Mouse (Mus musculus) lung, adult 18-20 months (tissue): ENCODE measurements around the gene Atp4b.
A peak's percentile ranks its signal among the peaks of the same experiment; 100 is the strongest.

Experiments used
- DNase-seq, 2 experiments: peaks; one replicate each; pipeline ENCODE4 v3.0.0; 2022; ENCODE audit warnings: mixed read lengths in 2 of 2

The Atp4b gene

DNA sequence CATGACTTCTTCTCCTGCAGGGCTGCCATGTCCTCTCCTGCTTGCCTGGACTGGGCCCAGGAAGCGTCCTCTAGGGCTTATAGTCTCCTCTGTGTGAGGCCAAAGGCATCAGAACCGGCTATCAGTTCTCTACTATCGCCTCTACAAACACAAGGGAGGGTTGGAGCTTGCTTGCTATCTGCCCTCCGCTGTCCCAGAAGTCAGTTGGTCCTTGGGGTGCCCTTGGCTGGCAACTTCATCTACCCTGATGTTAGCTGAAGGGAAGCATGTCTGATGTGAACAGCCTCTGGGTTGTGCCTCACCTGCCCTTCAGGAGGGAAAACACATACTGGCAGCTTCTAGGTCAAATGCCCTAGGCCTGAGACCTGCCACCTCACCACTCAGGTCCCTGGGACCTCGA lies at the start of gene Atp4b:
TSS of gene Atp4b (minus strand) at position 101 of the 400 bp plus-strand sequence.
- no peak for DNase-seq

DNA sequence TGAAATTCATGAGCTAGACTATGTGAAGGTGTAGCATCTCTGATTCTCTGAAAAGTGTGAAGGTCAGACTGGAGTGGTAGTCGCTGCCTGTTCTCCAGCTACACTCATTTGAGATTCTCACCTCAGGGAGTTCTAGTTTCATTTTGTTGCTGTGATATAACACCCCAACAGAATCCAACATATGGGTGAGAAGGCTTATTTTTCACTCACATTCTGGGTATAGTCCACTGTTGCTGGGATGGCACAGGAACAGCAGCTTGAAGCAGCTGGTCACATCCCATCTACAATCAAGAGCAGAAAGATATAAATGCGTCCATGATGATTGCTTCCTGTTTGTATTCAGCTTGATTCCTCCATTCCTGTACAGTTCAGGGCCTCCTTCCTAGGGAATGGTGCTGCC lies 45.5 kb upstream of the Atp4b start:
- DNase-seq = no peak

DNA sequence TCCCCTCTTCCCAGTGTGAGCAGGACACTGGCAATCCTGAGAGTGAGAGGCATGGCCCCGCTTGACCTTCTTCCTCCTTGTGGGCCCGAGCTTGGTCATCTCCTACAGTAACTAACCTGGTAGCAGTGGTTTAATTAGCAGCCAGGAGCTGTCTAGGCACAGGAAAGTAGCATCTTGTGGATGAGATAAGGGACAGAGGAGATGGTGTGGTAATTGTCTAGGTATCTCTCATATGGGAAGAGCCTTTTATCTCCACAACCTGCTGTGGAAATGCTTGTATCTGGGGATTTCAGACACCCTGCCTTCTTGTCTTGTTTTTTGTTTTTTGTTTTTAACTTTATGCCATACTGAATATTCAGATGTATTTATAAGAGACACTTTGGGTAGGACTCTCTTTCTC lies 40.9 kb upstream of the Atp4b start:
- DNase-seq = no peak

- DNase-seq = no peak
These were observed 39.4 kb upstream of the Atp4b start for GRCm38 (mm10) chr8:13436052-13436451.

- DNase-seq = no peak
These were observed 38.3 kb upstream of the Atp4b start, which contains the start of gene Tmem255b for GRCm38 (mm10) chr8:13434889-13435288. Tmem255b (plus strand) TSS chr8:13435189.

GRCm38 (mm10) chr8:13433130-13433529 lies 36.5 kb upstream of the Atp4b start:
- no peak for DNase-seq

DNA sequence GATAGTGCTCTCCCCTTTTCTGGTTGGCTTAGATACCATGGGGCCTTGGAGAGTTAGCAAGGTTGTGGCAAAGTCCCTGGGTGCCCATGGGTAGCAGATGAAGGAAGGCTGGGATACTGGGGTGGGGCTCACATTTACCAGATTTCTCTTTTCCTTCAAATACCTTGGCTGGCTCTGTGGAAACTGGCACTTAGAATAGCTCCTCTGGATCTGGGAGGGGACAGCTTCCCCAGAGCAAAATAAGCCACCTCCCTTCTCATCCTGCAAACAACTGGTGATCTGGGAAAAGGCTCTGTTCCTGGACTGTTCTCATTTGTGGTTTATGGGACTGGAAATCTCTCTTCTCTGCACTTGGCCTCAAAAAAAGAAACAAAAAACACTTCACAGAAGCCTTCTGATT lies 34.2 kb upstream of the Atp4b start:
- no peak for DNase-seq

DNA sequence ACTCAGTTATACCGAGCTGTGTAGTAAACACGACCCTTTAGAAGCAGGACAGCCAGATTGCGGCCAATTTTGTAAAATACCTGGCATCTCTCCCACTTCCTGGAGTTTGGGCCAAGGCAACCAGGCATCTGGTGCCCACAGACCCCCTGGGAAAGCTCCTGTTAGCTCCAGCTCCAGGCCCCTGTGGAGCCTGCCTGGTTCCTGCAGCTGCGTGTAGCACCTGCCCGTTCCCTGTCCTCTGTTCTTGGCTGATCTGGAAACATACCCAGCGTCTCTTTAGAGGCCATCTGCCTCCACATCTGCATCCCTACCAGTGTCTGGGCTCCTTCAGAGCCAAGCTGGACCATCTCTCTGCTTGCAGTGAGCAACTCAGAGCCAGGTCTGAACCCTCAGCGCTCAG lies 33.8 kb upstream of the Atp4b start:
- no peak for DNase-seq

GRCm38 (mm10) chr8:13428156-13428555 lies 31.5 kb upstream of the Atp4b start:
- no peak for DNase-seq

DNA sequence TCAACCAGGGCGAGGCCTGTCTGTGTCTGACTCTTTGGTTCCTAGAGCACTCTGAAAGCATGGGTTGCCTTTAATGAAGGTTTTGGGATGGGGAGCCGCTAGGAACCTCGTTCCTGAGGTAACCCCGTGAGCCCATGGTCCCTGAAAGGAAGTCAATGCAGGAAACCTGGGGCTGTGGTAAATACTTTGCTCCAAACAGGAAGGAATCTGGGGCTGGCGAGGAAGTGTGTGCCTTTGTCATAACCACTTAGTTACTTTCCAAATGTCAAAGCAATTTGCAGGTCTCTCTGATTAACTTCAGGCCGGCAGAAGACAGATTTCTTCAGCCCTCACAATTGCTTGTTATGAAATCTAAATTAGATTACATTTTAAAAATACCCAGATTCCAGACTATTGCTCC lies 30.7 kb upstream of the Atp4b start:
- DNase-seq = no peak

DNA sequence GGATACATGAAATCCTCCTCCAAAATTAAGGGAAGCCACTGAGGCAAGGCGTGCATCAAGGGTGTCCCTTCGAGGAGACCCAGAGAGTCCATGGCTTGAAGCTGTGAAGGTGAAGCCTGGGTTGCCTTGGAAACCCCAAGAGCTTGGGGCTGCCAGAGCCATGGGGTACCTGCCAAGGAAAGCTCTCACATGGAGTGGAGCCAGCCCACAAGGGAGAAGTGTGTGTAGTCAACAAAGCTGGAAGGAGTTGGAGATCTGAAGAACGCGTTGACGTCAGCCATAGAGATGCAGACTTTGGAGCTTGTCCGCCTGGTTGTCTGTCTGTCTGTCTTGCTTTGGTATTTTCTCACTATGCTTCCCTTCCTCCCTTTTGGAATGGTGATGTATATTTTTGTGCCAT lies 24.3 kb upstream of the Atp4b start:
- peak; percentile 59 to 70 for DNase-seq

DNA sequence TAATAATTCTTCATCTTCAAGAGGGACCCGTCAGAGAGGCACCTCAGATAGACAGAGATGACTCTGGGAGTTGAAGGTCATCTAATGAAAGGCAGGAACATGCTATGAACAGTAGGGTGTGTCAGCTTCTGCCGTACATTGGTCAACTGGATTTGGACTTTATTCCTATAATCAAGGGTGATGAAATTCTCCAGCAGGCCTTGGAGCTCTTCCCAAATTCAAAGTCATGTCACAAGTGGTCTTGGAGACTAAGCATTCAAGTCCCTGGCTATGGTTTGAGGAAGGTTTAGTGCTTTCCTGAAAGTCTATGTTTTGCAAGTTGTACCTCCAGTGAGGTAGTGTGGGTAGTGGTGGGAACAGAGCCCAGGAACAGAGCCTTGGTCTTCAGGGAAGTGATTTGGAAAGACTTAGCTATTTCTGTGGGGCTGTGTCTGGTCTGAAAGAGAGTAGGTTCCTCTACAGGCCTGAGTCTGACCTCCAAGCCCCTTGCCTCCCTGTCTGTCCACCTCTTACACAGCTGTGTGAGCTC lies 22.6 kb upstream of the Atp4b start:
- DNase-seq = no peak

GRCm38 (mm10) chr8:13415879-13416278 lies 19.3 kb upstream of the Atp4b start:
- no peak for DNase-seq

DNA sequence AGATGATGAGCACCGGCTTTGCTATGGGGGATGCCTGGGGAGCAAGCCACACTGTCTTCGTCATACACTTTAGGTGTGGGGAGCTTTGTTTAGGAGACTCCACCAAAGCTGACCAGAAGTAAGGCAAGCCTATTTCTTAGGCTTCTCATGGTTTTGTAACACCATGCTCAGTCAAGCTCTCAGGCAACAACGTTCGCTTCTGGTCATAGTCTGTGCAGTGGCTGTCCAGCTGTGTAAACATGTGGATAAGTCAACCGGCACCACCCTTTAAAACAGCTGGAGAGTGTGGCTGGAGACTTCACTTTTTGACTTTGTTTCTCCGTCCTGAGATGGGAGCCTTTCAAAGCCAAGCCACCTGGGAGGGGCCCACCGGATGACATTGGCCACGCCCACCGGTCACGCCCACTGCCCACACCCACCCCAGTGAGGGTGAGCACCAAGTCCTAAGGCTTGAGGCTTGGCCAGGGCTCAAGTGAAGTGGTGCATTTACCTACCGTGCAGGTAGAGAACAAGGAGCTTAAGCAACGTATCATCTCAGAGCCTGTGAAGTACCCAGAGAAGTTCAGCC lies 17.3 kb upstream of the Atp4b start:
- DNase-seq = no peak

DNA sequence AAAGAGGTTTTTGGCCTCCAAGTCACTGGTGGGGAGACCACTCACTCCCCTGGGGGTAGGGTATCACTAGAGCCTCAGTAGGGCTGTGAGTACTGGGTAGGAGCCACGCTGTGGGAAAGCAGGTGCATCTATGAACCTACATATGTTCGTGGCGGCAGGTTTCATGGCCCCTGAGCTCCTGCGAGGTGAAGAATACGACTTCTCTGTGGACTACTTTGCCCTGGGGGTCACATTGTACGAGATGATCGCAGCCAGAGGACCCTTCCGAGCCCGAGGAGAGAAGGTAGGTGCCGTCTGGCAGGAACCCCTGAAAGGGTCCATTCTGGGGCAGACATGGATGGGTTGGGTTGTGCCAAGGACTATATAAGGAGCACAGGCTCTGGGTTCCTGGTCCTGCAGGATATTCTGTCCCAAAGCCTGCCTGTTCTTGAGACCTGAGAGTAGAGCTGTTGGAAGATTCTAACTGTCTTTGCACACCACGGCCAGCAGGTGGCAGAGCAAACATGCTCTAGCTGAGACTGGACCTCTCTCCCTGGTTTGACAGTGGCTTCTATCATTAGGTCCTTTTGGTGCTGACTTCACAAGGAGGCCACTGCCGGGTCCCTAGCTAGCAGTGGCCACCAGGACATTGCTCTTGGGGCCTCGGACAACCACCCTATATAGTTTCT lies 16.4 kb upstream of the Atp4b start:
- DNase-seq = peak; percentile 27 to 35

GRCm38 (mm10) chr8:13411597-13411996 lies 15.0 kb upstream of the Atp4b start:
- DNase-seq = peak; percentile 27 to 44

GRCm38 (mm10) chr8:13406011-13406410 lies 9.4 kb upstream of the Atp4b start:
- DNase-seq = no peak

- DNase-seq = no peak
These were observed 8.1 kb upstream of the Atp4b start, which contains the start of gene Grk1 for GRCm38 (mm10) chr8:13404666-13405131. Grk1 (plus strand) TSS chr8:13405081.

DNA sequence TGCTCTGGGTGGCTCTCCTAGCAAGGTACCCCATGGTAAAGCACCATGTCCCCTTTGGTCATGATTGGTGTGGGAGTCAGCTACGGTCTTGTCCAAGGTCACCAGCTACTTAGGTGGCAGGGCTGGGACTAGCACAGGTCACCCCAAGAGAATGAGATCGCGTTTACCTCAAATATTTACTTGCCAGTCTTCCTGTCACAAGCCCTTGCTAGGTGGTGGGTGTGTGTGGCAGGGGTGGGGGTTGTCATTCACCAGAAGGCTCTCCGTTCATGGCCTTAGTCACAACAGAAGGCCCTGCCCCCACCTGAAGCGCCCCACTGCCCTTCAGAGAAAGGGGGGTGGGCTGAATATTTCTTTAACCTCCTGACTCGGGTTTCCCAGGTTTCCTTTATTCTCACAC lies 6.9 kb upstream of the Atp4b start:
- DNase-seq = no peak

DNA sequence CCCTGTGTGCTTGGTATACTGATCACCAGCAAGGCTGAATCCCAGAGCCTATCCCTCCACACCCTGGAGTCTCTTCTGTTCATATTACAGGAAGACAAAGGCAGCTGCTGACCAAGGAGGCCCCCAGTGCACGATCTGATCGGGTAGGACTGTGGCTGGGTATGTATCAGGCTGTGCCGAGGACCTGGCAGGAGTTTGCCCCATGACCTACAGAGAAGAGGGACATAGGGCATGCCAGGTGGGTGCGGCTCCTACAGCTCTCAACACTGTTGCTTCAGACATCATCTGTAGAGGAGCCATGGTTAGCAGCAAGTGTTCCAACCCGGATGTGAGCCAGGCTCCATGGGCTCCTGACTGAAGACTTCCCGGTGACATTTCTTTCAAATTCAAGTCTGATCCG lies 2.8 kb downstream of the Atp4b start:
- no peak for DNase-seq

DNA sequence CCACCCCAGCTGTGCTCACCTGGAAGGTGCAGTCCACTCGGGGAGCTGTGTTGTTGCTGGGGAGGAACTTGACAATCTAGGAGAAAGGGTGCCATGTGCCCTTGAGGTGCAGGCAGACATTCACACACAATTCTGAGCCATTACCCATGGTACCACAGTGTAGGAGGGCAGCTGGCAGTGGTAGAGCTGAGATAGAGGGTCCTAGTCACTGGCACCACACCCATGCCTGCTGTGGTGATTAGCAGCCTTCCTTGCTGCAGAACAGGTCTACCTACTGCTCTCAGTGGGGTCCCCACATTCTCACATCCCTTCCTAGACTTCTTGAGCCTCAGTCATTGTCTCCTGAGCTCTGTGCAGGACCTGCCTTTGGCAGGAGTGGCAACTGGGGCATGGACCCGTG lies 7.9 kb downstream of the Atp4b start:
- no peak for DNase-seq

DNA sequence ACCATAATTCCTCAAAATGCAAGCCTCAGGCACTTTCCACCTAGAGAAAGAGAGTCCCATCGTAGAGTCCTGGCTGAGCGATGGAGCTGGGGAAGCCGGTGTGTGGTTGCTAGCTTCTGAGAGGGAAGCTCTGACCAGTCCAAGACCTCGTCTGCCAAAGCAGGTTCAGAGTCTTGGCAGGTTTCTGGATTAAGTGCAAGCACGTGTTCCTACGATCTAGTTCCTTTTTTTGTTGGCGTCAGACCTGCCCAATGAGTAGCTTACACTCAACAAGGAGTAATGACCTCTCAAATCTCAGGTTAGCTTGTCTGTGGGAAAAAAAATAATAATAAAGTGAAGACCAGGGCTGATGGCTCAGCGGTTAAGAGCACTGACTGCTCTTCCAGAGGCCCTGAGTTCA lies 8.9 kb downstream of the Atp4b start:
- DNase-seq = no peak

DNA sequence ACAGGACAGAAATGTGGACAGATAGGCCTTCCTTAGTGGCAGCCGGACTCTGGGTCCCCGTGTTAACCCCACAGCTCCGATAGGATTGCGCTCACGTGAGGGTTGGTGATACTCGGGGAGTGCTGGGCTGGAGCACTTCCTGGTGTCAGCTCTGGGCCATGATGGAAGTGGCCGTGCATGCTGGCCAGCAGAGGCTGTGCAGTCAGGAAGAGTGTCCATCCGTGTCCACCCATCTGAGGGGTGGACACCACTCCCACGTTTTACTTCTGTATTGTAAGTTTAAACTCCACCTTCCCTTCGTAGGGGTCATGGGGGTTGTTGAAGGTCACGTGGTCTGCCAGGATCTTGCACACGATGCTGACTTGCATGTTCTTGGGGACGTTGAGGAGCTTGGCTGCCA lies 10.3 kb downstream of the Atp4b start:
- DNase-seq = no peak

DNA sequence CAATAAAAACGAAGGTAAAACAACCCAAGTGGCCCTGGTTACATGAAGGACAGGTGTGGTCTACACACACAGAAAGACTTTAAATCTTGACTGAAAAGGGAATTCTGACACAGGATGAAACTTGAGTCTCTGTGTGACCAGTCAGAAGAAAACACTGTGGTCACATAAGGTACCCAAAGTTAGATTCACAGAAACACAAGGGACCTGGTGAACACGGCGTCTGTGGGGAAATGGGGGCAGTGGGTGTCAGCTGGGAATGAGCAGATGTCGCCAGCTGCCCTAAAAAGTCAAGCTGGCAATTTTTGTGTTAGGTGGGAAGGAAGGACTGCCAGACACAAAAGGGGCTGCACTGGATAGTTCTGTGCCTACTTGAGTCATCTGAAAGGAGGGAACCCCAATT lies 13.6 kb downstream of the Atp4b start:
- no peak for DNase-seq

GRCm38 (mm10) chr8:13382536-13382935 lies 14.1 kb downstream of the Atp4b start:
- DNase-seq = no peak
